Mouse (Mus musculus): Measurements from ENCODE around the gene Pgpep1. TPM values are rescaled to one million over a fixed set of nuclear protein-coding genes. Genes with fewer than 3 reads are reported as not detected.

The Pgpep1 gene
- polyA plus RNA-seq, 1 experiment from 2014 or later, result 99.4 TPM

DNA sequence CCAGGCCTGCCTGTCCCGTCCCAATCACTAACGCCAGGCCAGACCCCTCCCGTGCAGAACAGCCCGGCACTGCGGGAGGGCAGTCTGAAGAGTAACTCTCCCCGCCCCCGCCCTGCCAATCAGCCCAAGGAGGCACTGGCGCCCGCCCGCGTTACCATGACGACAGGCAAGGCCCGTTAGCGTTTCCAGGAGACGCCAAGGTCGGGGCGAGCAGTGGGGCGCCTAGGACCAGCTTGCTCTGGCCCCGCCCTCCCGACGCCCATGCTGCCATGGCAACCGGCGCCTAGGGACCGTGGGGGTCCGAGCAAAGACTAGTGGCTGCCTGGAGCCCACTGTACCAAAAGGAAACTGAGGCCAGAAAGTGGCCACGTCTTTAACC, 58.9 kb downstream of the Pgpep1 start:
- 0% methylated on average over 21 of the region's 26 CpGs for whole genome bisulfite sequencing
- Histone ChIP-seq H3K27me3 (peaks cover 14% of the 10 kb centered on the region), H3K4me2 (replicated peaks) (peak overlapping the region; percentile 51), H3K27ac (peak overlapping the region; percentile 96), H3K9ac (replicated peaks) (peak overlapping the region; percentile 57), H3K36me3 (peaks cover 28% of the 10 kb centered on the region), H3K4me1 (replicated peaks) (peaks cover 88% of the 10 kb centered on the region), H3K9me3 (no peaks in the 10 kb centered on the region), H3K4me3 (replicated peaks) (peak overlapping the region; percentile 22)
- ATAC-seq, result peak; percentile 47

GRCm38 (mm10) chr8:70600473-70601270, 59.5 kb downstream of the Pgpep1 start:
- Histone ChIP-seq H3K9ac (replicated peaks) (peak overlapping the region; percentile 57), H3K36me3 (peaks cover 34% of the 10 kb centered on the region), H3K4me2 (replicated peaks) (peak overlapping the region; percentile 51), H3K9me3 (no peaks in the 10 kb centered on the region), H3K4me3 (replicated peaks) (peak overlapping the region; percentile 22), H3K27me3 (peaks cover 20% of the 10 kb centered on the region), H3K27ac (peak overlapping the region; percentile 96), H3K4me1 (replicated peaks) (peaks cover 85% of the 10 kb centered on the region)
- WGBS, result 9% methylated on average over 10 of the region's 10 CpGs
- peak; percentile 28 for ATAC-seq

- ATAC-seq, result no peak
- Histone ChIP-seq H3K4me3 (replicated peaks) (no peak overlapping the region), H3K9me3 (no peaks in the 10 kb centered on the region), H3K4me1 (replicated peaks) (peaks cover 87% of the 10 kb centered on the region), H3K27ac (peak overlapping the region; percentile 96), H3K9ac (replicated peaks) (peak overlapping the region; percentile 46), H3K4me2 (replicated peaks) (no peak overlapping the region), H3K27me3 (peaks cover 26% of the 10 kb centered on the region), H3K36me3 (peaks cover 31% of the 10 kb centered on the region)
- WGBS, result 86% methylated on average over 12 of the region's 12 CpGs
Observed at GRCm38 (mm10) chr8:70599507-70600290, 60.5 kb downstream of the Pgpep1 start.

DNA sequence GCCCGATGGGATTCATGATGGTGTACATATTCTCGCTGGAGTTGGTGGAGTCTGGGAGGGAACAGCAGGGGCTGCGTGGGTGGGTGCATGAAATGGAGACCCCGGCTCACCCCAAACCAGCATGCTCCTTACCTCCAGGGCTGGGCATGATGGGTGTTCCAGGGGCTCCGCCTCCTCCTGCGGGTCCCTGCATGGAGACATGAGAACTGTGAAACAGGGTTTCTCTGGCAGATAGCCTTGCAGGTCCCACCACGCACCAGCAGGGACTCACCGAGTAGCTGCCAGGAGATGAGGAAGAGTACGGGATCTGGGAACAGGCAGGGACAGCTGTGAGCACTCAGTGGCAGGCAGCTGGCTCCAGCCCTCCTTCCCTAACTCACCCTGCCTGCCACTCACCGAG, 61.5 kb downstream of the Pgpep1 start:
- Histone ChIP-seq H3K4me3 (replicated peaks) (peak overlapping the region; percentile 43), H3K4me2 (replicated peaks) (peak overlapping the region; percentile 76), H3K27me3 (peaks cover 26% of the 10 kb centered on the region), H3K9me3 (no peaks in the 10 kb centered on the region), H3K27ac (peak overlapping the region; percentile 48), H3K36me3 (peaks cover 28% of the 10 kb centered on the region), H3K4me1 (replicated peaks) (peaks cover 87% of the 10 kb centered on the region), H3K9ac (replicated peaks) (peak overlapping the region; percentile 77)
- 14% methylated on average over 10 of the region's 10 CpGs for WGBS
- ATAC-seq, result 0 out of 2 replicates have a peak, but pooled peaks have one; percentile 0

- Histone ChIP-seq H3K9me3 (no peaks in the 10 kb centered on the region), H3K36me3 (peaks cover 28% of the 10 kb centered on the region), H3K27ac (peak overlapping the region; percentile 48), H3K4me1 (replicated peaks) (peaks cover 91% of the 10 kb centered on the region), H3K9ac (replicated peaks) (peak overlapping the region; percentile 77), H3K27me3 (peaks cover 26% of the 10 kb centered on the region), H3K4me2 (replicated peaks) (peak overlapping the region; percentile 76), H3K4me3 (replicated peaks) (peak overlapping the region; percentile 43)
- peak; percentile 18 for ATAC-seq
- WGBS, result under 1% methylated on average over 29 of the region's 29 CpGs
Observed at GRCm38 (mm10) chr8:70598283-70598682, 61.9 kb downstream of the Pgpep1 start.

GRCm38 (mm10) chr8:70597417-70598272, 62.5 kb downstream of the Pgpep1 start:
- peaks cover 26% of the 10 kb centered on the region for H3K27me3 ChIP-seq
- no peaks in the 10 kb centered on the region for H3K9me3 ChIP-seq
- H3K9ac ChIP-seq (replicated peaks), result peak overlapping the region; percentile 77
- peak overlapping the region; percentile 76 for H3K4me2 ChIP-seq (replicated peaks)
- peak; percentile 3 for ATAC-seq
- peak overlapping the region; percentile 43 for H3K4me3 ChIP-seq (replicated peaks)
- peaks cover 93% of the 10 kb centered on the region for H3K4me1 ChIP-seq (replicated peaks)
- 8% methylated on average over 66 of the region's 68 CpGs for WGBS
- H3K36me3 ChIP-seq, result peaks cover 24% of the 10 kb centered on the region
- peak overlapping the region; percentile 48 for H3K27ac ChIP-seq

DNA sequence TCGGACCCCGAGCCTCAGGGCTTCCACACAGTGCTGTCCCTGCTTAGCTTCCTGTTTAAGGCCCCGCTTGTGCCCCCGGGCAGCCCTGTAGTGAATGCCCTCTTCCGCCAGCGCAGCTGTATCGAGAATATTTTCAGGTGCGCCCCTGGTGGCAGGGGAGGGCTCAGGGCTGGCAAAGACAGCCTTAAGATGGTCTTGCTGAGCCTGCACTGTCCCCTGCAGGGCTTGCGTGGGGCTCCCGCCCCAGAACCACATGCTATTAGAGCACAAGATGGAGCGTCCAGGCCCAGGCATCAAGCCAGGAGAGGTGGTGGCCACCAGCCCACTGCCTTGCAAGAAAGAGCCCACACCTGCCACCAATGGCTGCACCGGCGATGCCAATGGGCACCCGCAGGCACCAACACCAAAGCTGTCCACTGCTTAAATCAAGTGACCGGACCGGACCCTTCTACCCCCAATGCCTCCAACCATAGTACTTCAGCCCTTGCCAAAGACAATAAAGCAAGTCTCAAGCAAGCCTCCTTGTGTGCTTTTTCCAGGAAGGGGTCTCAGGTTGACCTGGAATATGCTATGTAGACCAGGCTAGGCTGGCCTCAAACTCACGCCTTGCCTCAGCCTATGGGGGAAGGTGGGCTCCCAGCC, 63.3 kb downstream of the Pgpep1 start:
- no peaks in the 10 kb centered on the region for H3K9me3 ChIP-seq
- WGBS, result 83% methylated on average over 17 of the region's 17 CpGs
- H3K27ac ChIP-seq, result no peak overlapping the region
- peak overlapping the region; percentile 77 for H3K9ac ChIP-seq (replicated peaks)
- peaks cover 25% of the 10 kb centered on the region for H3K36me3 ChIP-seq
- H3K4me2 ChIP-seq (replicated peaks), result peak overlapping the region; percentile 76
- peak overlapping the region; percentile 43; the same call in 1 of the 2 replicates for H3K4me3 ChIP-seq (replicated peaks)
- ATAC-seq, result no peak
- H3K4me1 ChIP-seq (replicated peaks), result peaks cover 85% of the 10 kb centered on the region
- H3K27me3 ChIP-seq, result peaks cover 26% of the 10 kb centered on the region

Other genes with a start within 250 kb of the Pgpep1 start
- 33.9 and 36.1 TPM in 2 replicates for gene Crtc1, start 220.8 kb downstream of the Pgpep1 start, polyA plus RNA-seq (2015; fragmentation: Nextera tagmentation; extraction: Ambion mirVana)
- 19.3 and 22.2 TPM in 2 replicates for gene Klhl26, start 183.4 kb downstream of the Pgpep1 start, polyA plus RNA-seq (2015; fragmentation: Nextera tagmentation; extraction: Ambion mirVana)
- gene Tmem59l, start 173.0 kb downstream of the Pgpep1 start, polyA plus RNA-seq (2015; fragmentation: Nextera tagmentation; extraction: Ambion mirVana), result 60.6 and 61.5 TPM in 2 replicates
- gene Crlf1, start 167.2 kb downstream of the Pgpep1 start, polyA plus RNA-seq (2015; fragmentation: Nextera tagmentation; extraction: Ambion mirVana), result 0.97 and 1.1 TPM in 2 replicates
- gene Rex1bd, start 153.6 kb downstream of the Pgpep1 start, polyA plus RNA-seq (2015; fragmentation: Nextera tagmentation; extraction: Ambion mirVana), result 152 and 155 TPM in 2 replicates
- 680 and 755 TPM in 2 replicates for gene Uba52, start 149.6 kb downstream of the Pgpep1 start, polyA plus RNA-seq (2015; fragmentation: Nextera tagmentation; extraction: Ambion mirVana)
- gene Fkbp8, start 132.7 kb downstream of the Pgpep1 start, polyA plus RNA-seq (2015; fragmentation: Nextera tagmentation; extraction: Ambion mirVana), result 370 and 392 TPM in 2 replicates
- 44.5 and 48.1 TPM in 2 replicates for gene Kxd1, start 132.4 kb downstream of the Pgpep1 start, polyA plus RNA-seq (2015; fragmentation: Nextera tagmentation; extraction: Ambion mirVana)
- gene Ell, start 120.9 kb downstream of the Pgpep1 start, polyA plus RNA-seq (2015; fragmentation: Nextera tagmentation; extraction: Ambion mirVana), result 17.8 and 18.0 TPM in 2 replicates
- 119 and 133 TPM in 2 replicates for gene Isyna1, start 66.0 kb downstream of the Pgpep1 start, polyA plus RNA-seq (2015; fragmentation: Nextera tagmentation; extraction: Ambion mirVana)
- 123 and 129 TPM in 2 replicates for gene Ssbp4, start 51.5 kb downstream of the Pgpep1 start, polyA plus RNA-seq (2015; fragmentation: Nextera tagmentation; extraction: Ambion mirVana)
- gene Lrrc25, start 44.2 kb downstream of the Pgpep1 start, polyA plus RNA-seq (2015; fragmentation: Nextera tagmentation; extraction: Ambion mirVana), result 1.1 and 1.2 TPM in 2 replicates
- 0.30 TPM in 1 of 2 replicates, not detected in the other for gene Gdf15, start 27.9 kb downstream of the Pgpep1 start, polyA plus RNA-seq (2015; fragmentation: Nextera tagmentation; extraction: Ambion mirVana)
- 176 and 201 TPM in 2 replicates for gene Lsm4, start 12.9 kb upstream of the Pgpep1 start, polyA plus RNA-seq (2015; fragmentation: Nextera tagmentation; extraction: Ambion mirVana)
- 65.1 and 97.7 TPM in 2 replicates for gene Jund, start 38.6 kb upstream of the Pgpep1 start, polyA plus RNA-seq (2015; fragmentation: Nextera tagmentation; extraction: Ambion mirVana)
- 0.07 and 0.08 TPM in 2 replicates for gene Iqcn, start 43.1 kb upstream of the Pgpep1 start, polyA plus RNA-seq (2015; fragmentation: Nextera tagmentation; extraction: Ambion mirVana)
- gene Gm3336, start 58.2 kb upstream of the Pgpep1 start, polyA plus RNA-seq (2015; fragmentation: Nextera tagmentation; extraction: Ambion mirVana), result not detected in 2 replicates
- gene Pde4c, start 63.3 kb upstream of the Pgpep1 start, polyA plus RNA-seq (2015; fragmentation: Nextera tagmentation; extraction: Ambion mirVana), result 0.15 and 0.28 TPM in 2 replicates
- gene Rab3a, start 94.3 kb upstream of the Pgpep1 start, polyA plus RNA-seq (2015; fragmentation: Nextera tagmentation; extraction: Ambion mirVana), result 261 and 275 TPM in 2 replicates
- gene Mpv17l2, start 100.6 kb upstream of the Pgpep1 start, polyA plus RNA-seq (2015; fragmentation: Nextera tagmentation; extraction: Ambion mirVana), result 36.2 and 38.4 TPM in 2 replicates
- 78.9 and 87.2 TPM in 2 replicates for gene Pik3r2, start 116.3 kb upstream of the Pgpep1 start, polyA plus RNA-seq (2015; fragmentation: Nextera tagmentation; extraction: Ambion mirVana)
- 14.6 and 18.3 TPM in 2 replicates for gene Mast3, start 144.7 kb upstream of the Pgpep1 start, polyA plus RNA-seq (2015; fragmentation: Nextera tagmentation; extraction: Ambion mirVana)
- not detected in 2 replicates for gene Il12rb1, start 148.1 kb upstream of the Pgpep1 start, polyA plus RNA-seq (2015; fragmentation: Nextera tagmentation; extraction: Ambion mirVana)
- 7.7 and 10.5 TPM in 2 replicates for gene Arrdc2, start 179.3 kb upstream of the Pgpep1 start, polyA plus RNA-seq (2015; fragmentation: Nextera tagmentation; extraction: Ambion mirVana)
- 19.6 and 26.9 TPM in 2 replicates for gene Kcnn1, start 202.9 kb upstream of the Pgpep1 start, polyA plus RNA-seq (2015; fragmentation: Nextera tagmentation; extraction: Ambion mirVana)
- 160 TPM in 2 replicates for gene Ccdc124, start 213.5 kb upstream of the Pgpep1 start, polyA plus RNA-seq (2015; fragmentation: Nextera tagmentation; extraction: Ambion mirVana)
- gene Slc5a5, start 232.4 kb upstream of the Pgpep1 start, polyA plus RNA-seq (2015; fragmentation: Nextera tagmentation; extraction: Ambion mirVana), result 0.67 and 0.73 TPM in 2 replicates
- 2,682 and 2,717 TPM in 2 replicates for gene Rpl18a, start 237.0 kb upstream of the Pgpep1 start, polyA plus RNA-seq (2015; fragmentation: Nextera tagmentation; extraction: Ambion mirVana)
- gene Map1s, start 245.5 kb upstream of the Pgpep1 start, polyA plus RNA-seq (2015; fragmentation: Nextera tagmentation; extraction: Ambion mirVana), result 61.0 and 62.5 TPM in 2 replicates

All from midbrain, embryonic 13.5 days (tissue).